Mouse (Mus musculus) intestine, embryonic 16.5 days (tissue): Measurements from ENCODE around the gene Raf1. TPM values are rescaled to one million over a fixed set of nuclear protein-coding genes. Genes with fewer than 3 reads are reported as not detected.

Experiments used
- ATAC-seq: fragments of 200-750 bp; cut with Nextera tagmentation; 2 replicates; pipeline ENCODE4 v1.8.0; 2017; ENCODE audit warnings: moderate TSS enrichment, moderate library complexity
- H3K27ac ChIP-seq: fragments of 300-500 bp; sonication (generic); 2 replicates; pipeline ENCODE4 v1.5.1; 2014; ENCODE audit warnings: mild to moderate bottlenecking, low read length
- H3K27me3 ChIP-seq: fragments of 300-500 bp; sonication (generic); replicated peaks from 2 replicates; pipeline ENCODE4 v1.6.1; 2014; ENCODE audit warnings: low read length, control low read depth, mixed read lengths; ENCODE audit not compliant: control insufficient read depth, insufficient read depth
- H3K36me3 ChIP-seq: fragments of 300-500 bp; sonication (generic); 2 replicates; pipeline ENCODE4 v1.6.1; 2014; ENCODE audit warnings: low read length, control low read depth; ENCODE audit not compliant: control insufficient read depth, insufficient read depth
- H3K4me1 ChIP-seq: fragments of 300-500 bp; sonication (generic); 2 replicates; pipeline ENCODE4 v1.6.1; 2014; ENCODE audit warnings: low read length, control low read depth, mixed read lengths; ENCODE audit not compliant: control insufficient read depth, insufficient read depth
- H3K4me2 ChIP-seq: fragments of 300-500 bp; sonication (generic); 2 replicates; pipeline ENCODE4 v1.6.1; 2014; ENCODE audit warnings: low read depth, low read length, control low read depth
- H3K4me3 ChIP-seq: fragments of 300-500 bp; sonication (generic); 2 replicates; pipeline ENCODE4 v1.5.1; 2014; ENCODE audit warnings: mild to moderate bottlenecking, low read length
- H3K9ac ChIP-seq: fragments of 300-500 bp; sonication (generic); 2 replicates; pipeline ENCODE4 v1.6.1; 2014; ENCODE audit warnings: low read depth, low read length
- H3K9me3 ChIP-seq: fragments of 300-500 bp; sonication (generic); 2 replicates; pipeline ENCODE4 v1.6.1; 2016; ENCODE audit warnings: low read length, control low read depth; ENCODE audit not compliant: control insufficient read depth
- whole genome bisulfite sequencing: fragments of 180-500 bp; shearing (Covaris S2); extraction: QIAGEN DNeasy Blood & Tissue Kit; methylation state at CpG from one replicate; pipeline ENCODE4 v1.1.7; 2014; 5-methylcytosine and 5-hydroxymethylcytosine counted together
- polyA plus RNA-seq: library from polyadenylated mRNA; unstranded; fragments of >200 nt; fragmentation: Nextera tagmentation; extraction: Ambion mirVana; gene quantifications from 2 replicates; pipeline ENCODE4 v1.2.1, GENCODE M21; 2015

The Raf1 gene
- polyA plus RNA-seq, 1 experiment from 2014 or later = 71.4 TPM

GRCm38 (mm10) chr6:115687753-115688152 lies 11.3 kb upstream of the Raf1 start:
- ATAC-seq = no peak
- WGBS = 68% methylated on average over 3 of the region's 3 CpGs

GRCm38 (mm10) chr6:115684851-115685646 lies 8.6 kb upstream of the Raf1 start:
- Histone ChIP-seq H3K27me3 (no peaks in the 10 kb centered on the region), H3K9me3 (peaks cover 6% of the 10 kb centered on the region; the same call in 1 of the 2 replicates), H3K4me1 (no peaks in the 10 kb centered on the region), H3K36me3 (no peaks in the 10 kb centered on the region), H3K4me2 (no peak overlapping the region), H3K4me3 (no peak overlapping the region), H3K27ac (no peak overlapping the region), H3K9ac (no peak overlapping the region)
- ATAC-seq = no peak
- WGBS = 66% methylated on average over 11 of the region's 11 CpGs

More at GRCm38 (mm10) chr6:115687753-115688152, 11.3 kb upstream of the Raf1 start:
- no peaks in the 10 kb centered on the region for H3K27me3 ChIP-seq
- no peak overlapping the region for H3K9ac ChIP-seq
- no peaks in the 10 kb centered on the region for H3K36me3 ChIP-seq
- H3K9me3 ChIP-seq = peaks cover 6% of the 10 kb centered on the region; the same call in 1 of the 2 replicates
- no peak overlapping the region for H3K4me3 ChIP-seq
- H3K27ac ChIP-seq = no peak overlapping the region
- H3K4me2 ChIP-seq = no peak overlapping the region
- H3K4me1 ChIP-seq = no peaks in the 10 kb centered on the region

- Histone ChIP-seq H3K4me3 (no peak overlapping the region), H3K27me3 (no peaks in the 10 kb centered on the region), H3K27ac (no peak overlapping the region), H3K9ac (no peak overlapping the region), H3K4me2 (no peak overlapping the region), H3K9me3 (peaks cover 6% of the 10 kb centered on the region; the same call in 1 of the 2 replicates), H3K36me3 (no peaks in the 10 kb centered on the region), H3K4me1 (no peaks in the 10 kb centered on the region)
- 96% methylated on average over 2 of the region's 2 CpGs for WGBS
- no peak for ATAC-seq
Measured at GRCm38 (mm10) chr6:115684271-115684670, 7.8 kb upstream of the Raf1 start.

GRCm38 (mm10) chr6:115681066-115681465 lies 4.6 kb upstream of the Raf1 start:
- Histone ChIP-seq H3K4me1 (peaks cover 3% of the 10 kb centered on the region; the same call in 1 of the 2 replicates), H3K27me3 (no peaks in the 10 kb centered on the region), H3K36me3 (no peaks in the 10 kb centered on the region), H3K4me3 (no peak overlapping the region), H3K27ac (no peak overlapping the region), H3K4me2 (no peak overlapping the region), H3K9ac (no peak overlapping the region), H3K9me3 (no peaks in the 10 kb centered on the region)
- ATAC-seq = no peak
- 79% methylated on average over 4 of the region's 4 CpGs for WGBS

- no peak overlapping the region for H3K9ac ChIP-seq
- H3K4me3 ChIP-seq = no peak overlapping the region
- ATAC-seq = no peak
- H3K36me3 ChIP-seq = no peaks in the 10 kb centered on the region
- no peak overlapping the region for H3K27ac ChIP-seq
- H3K9me3 ChIP-seq = no peaks in the 10 kb centered on the region
- H3K4me1 ChIP-seq = peaks cover 9% of the 10 kb centered on the region
- WGBS = 100% methylated on average over 1 of the region's 1 CpGs
- no peak overlapping the region for H3K4me2 ChIP-seq
- H3K27me3 ChIP-seq = no peaks in the 10 kb centered on the region
Measured at GRCm38 (mm10) chr6:115678012-115678411, 1.6 kb upstream of the Raf1 start.

- Histone ChIP-seq H3K9ac (no peak overlapping the region), H3K27me3 (no peaks in the 10 kb centered on the region), H3K4me3 (peak overlapping the region; percentile 96), H3K4me1 (peaks cover 14% of the 10 kb centered on the region), H3K36me3 (no peaks in the 10 kb centered on the region), H3K4me2 (peak overlapping the region; percentile 61), H3K27ac (no peak overlapping the region), H3K9me3 (no peaks in the 10 kb centered on the region)
- ATAC-seq = no peak
- WGBS = 92% methylated on average over 7 of the region's 7 CpGs
Measured at GRCm38 (mm10) chr6:115677441-115677840, 1.0 kb upstream of the Raf1 start.

GRCm38 (mm10) chr6:115675508-115676336 lies 713 bp downstream of the Raf1 start:
- Histone ChIP-seq H3K27me3 (no peaks in the 10 kb centered on the region), H3K4me1 (peaks cover 14% of the 10 kb centered on the region), H3K36me3 (no peaks in the 10 kb centered on the region), H3K4me2 (peak overlapping the region; percentile 81), H3K9ac (peak overlapping the region; percentile 100), H3K27ac (peak overlapping the region; percentile 98), H3K9me3 (no peaks in the 10 kb centered on the region), H3K4me3 (peak overlapping the region; percentile 96)
- under 1% methylated on average over 53 of the region's 53 CpGs for WGBS
- ATAC-seq = peak; percentile 70

- H3K9ac ChIP-seq = peak overlapping the region; percentile 100
- H3K27ac ChIP-seq = peak overlapping the region; percentile 98
- no peaks in the 10 kb centered on the region for H3K36me3 ChIP-seq
- no peaks in the 10 kb centered on the region for H3K27me3 ChIP-seq
- ATAC-seq = no peak
- peaks cover 14% of the 10 kb centered on the region for H3K4me1 ChIP-seq
- H3K4me3 ChIP-seq = peak overlapping the region; percentile 96
- under 1% methylated on average over 13 of the region's 13 CpGs for WGBS
- H3K4me2 ChIP-seq = peak overlapping the region; percentile 81
- H3K9me3 ChIP-seq = no peaks in the 10 kb centered on the region
Measured at GRCm38 (mm10) chr6:115675166-115675507, 1.3 kb downstream of the Raf1 start.

- Histone ChIP-seq H3K9me3 (no peaks in the 10 kb centered on the region), H3K27ac (0 out of 2 replicates have a peak overlapping the region, but pooled peaks have one; percentile 5), H3K4me2 (peak overlapping the region; percentile 81), H3K4me1 (peaks cover 17% of the 10 kb centered on the region), H3K9ac (peak overlapping the region; percentile 100), H3K27me3 (no peaks in the 10 kb centered on the region), H3K36me3 (no peaks in the 10 kb centered on the region), H3K4me3 (peak overlapping the region; percentile 96)
- ATAC-seq = no peak
- WGBS = 33% methylated on average over 2 of the region's 2 CpGs
Measured at GRCm38 (mm10) chr6:115674316-115674715, 2.1 kb downstream of the Raf1 start.
